Mouse (Mus musculus) spleen, adult 2 months (tissue): ENCODE measurements around the gene Efna3. TPM values are rescaled to one million over a fixed set of nuclear protein-coding genes. Genes with fewer than 3 reads are reported as not detected.

Experiments
- DNase-seq, 2 experiments: peaks; one replicate each; pipeline versions ENCODE4 v3.0.0 to v3.0.0-alpha.2; 2012 to 2021; ENCODE audit warnings: low spot score in 2 of 2, low read depth in 1 of 2
- H3K27ac ChIP-seq: fragments of 200-500 bp; 2 replicates; pipeline ENCODE4 v1.5.1; 2012; ENCODE audit warnings: low read length, inconsistent platforms; ENCODE audit not compliant: insufficient read depth
- H3K27me3 ChIP-seq: fragments of 200-500 bp; 2 replicates; pipeline ENCODE4 v1.6.1; 2012; ENCODE audit warnings: mild to moderate bottlenecking, moderate library complexity, low read length, inconsistent platforms; ENCODE audit not compliant: control insufficient read depth, insufficient read depth
- H3K36me3 ChIP-seq: fragments of 200-500 bp; 2 replicates; pipeline ENCODE4 v1.6.1; 2012; ENCODE audit warnings: mild to moderate bottlenecking, low read length, inconsistent platforms; ENCODE audit not compliant: control insufficient read depth, insufficient read depth
- H3K4me1 ChIP-seq: fragments of 200-500 bp; 2 replicates; pipeline ENCODE4 v1.6.1; 2011; ENCODE audit warnings: inconsistent platforms; ENCODE audit not compliant: control insufficient read depth, insufficient read depth, insufficient read length
- H3K4me3 ChIP-seq: fragments of 200-500 bp; 2 replicates; pipeline ENCODE4 v1.5.1; 2011; ENCODE audit warnings: mild to moderate bottlenecking, inconsistent platforms; ENCODE audit not compliant: insufficient read depth, insufficient read length; ENCODE audit errors: extremely low read depth
- CTCF ChIP-seq: fragments of 200-500 bp; IDR thresholded peaks from 2 replicates; pipeline ENCODE4 v1.5.1; 2011; ENCODE audit warnings: mild to moderate bottlenecking, inconsistent platforms; ENCODE audit not compliant: insufficient read depth, insufficient read length, insufficient replicate concordance; ENCODE audit errors: extremely low read depth
- POLR2A ChIP-seq: fragments of 200-500 bp; IDR thresholded peaks from 2 replicates; pipeline ENCODE4 v1.6.1; 2011; ENCODE audit warnings: low read depth, low read length, inconsistent platforms
- WGBS: fragments of 180-500 bp; shearing (Covaris S2); methylation state at CpG from one replicate; pipeline ENCODE4 v1.1.7; 2018; 5-methylcytosine and 5-hydroxymethylcytosine counted together
- polyA plus RNA-seq: library from polyadenylated mRNA; depleted of rRNA; stranded (reverse); fragments of >200 nt; gene quantifications from 2 replicates; pipeline ENCODE4 v1.2.3, GENCODE M21; 2012

Gene Efna3
- polyA plus RNA-seq, 1 experiment = not detected

- 15% methylated on average over 11 of the region's 11 CpGs for WGBS
- no peak overlapping the region for H3K4me3 ChIP-seq
Observed at GRCm38 (mm10) chr3:89340465-89340864, 17.7 kb upstream of the Efna3 start.

GRCm38 (mm10) chr3:89339416-89339815 is 16.7 kb upstream of the Efna3 start:
- Histone ChIP-seq H3K4me3 (no peak overlapping the region), H3K27me3 (peaks cover 5% of the 10 kb centered on the region; the same call in 1 of the 2 replicates), H3K4me1 (peaks cover 8% of the 10 kb centered on the region), H3K36me3 (no peaks in the 10 kb centered on the region), H3K27ac (no peak overlapping the region)
- TF ChIP-seq POLR2A = no peak
- TF ChIP-seq CTCF = peak; percentile 72; the same call in 1 of the 2 replicates
- 43% methylated on average over 8 of the region's 8 CpGs for WGBS
- peak in 1 of 2 experiments; percentile 46 for DNase-seq

More at GRCm38 (mm10) chr3:89340465-89340864, 17.7 kb upstream of the Efna3 start:
- peaks cover 5% of the 10 kb centered on the region; the same call in 1 of the 2 replicates for H3K27me3 ChIP-seq
- DNase-seq = peak; percentile 38 to 75
- peak; percentile 95 for TF ChIP-seq CTCF
- no peak for TF ChIP-seq POLR2A
- no peaks in the 10 kb centered on the region for H3K36me3 ChIP-seq
- no peak overlapping the region for H3K27ac ChIP-seq
- H3K4me1 ChIP-seq = peaks cover 8% of the 10 kb centered on the region

- 3% methylated on average over 44 of the region's 44 CpGs for WGBS
- peaks cover 5% of the 10 kb centered on the region; the same call in 1 of the 2 replicates for H3K27me3 ChIP-seq
Observed at GRCm38 (mm10) chr3:89337721-89338578, 15.2 kb upstream of the Efna3 start, which contains the start of gene Efna4. TSS of gene Efna4 (minus strand) at chr3:89338028.

GRCm38 (mm10) chr3:89337062-89337720 is 14.4 kb upstream of the Efna3 start:
- peaks cover 8% of the 10 kb centered on the region for H3K4me1 ChIP-seq
- peak overlapping the region; percentile 63; the same call in 1 of the 2 replicates for H3K4me3 ChIP-seq
- 2% methylated on average over 21 of the region's 21 CpGs for WGBS

More at GRCm38 (mm10) chr3:89337721-89338578, 15.2 kb upstream of the Efna3 start, which contains the start of gene Efna4:
- Histone ChIP-seq H3K4me3 (peak within 1 kb of the TSS; percentile 63), H3K4me1 (peaks cover 8% of the 10 kb centered on the region), H3K36me3 (no peaks in the 10 kb centered on the region), H3K27ac (no peak within 1 kb of the TSS)
- no peak for DNase-seq
- TF ChIP-seq CTCF = no peak
- no peak for TF ChIP-seq POLR2A

GRCm38 (mm10) chr3:89336529-89336928 is 13.8 kb upstream of the Efna3 start:
- no peak overlapping the region for H3K27ac ChIP-seq
- 67% methylated on average over 6 of the region's 6 CpGs for WGBS
- H3K4me1 ChIP-seq = peaks cover 8% of the 10 kb centered on the region
- no peak for DNase-seq
- H3K27me3 ChIP-seq = peaks cover 5% of the 10 kb centered on the region; the same call in 1 of the 2 replicates
- no peaks in the 10 kb centered on the region for H3K36me3 ChIP-seq
- TF ChIP-seq CTCF (no peak), POLR2A (no peak)
- H3K4me3 ChIP-seq = no peak overlapping the region

More at GRCm38 (mm10) chr3:89337062-89337720, 14.4 kb upstream of the Efna3 start:
- Histone ChIP-seq H3K27me3 (peaks cover 5% of the 10 kb centered on the region; the same call in 1 of the 2 replicates), H3K36me3 (no peaks in the 10 kb centered on the region), H3K27ac (no peak overlapping the region)
- no peak for DNase-seq
- TF ChIP-seq POLR2A (no peak), CTCF (no peak)

- Histone ChIP-seq H3K27me3 (peaks cover 5% of the 10 kb centered on the region; the same call in 1 of the 2 replicates), H3K4me1 (peaks cover 6% of the 10 kb centered on the region), H3K4me3 (no peak overlapping the region), H3K36me3 (no peaks in the 10 kb centered on the region), H3K27ac (no peak overlapping the region)
- WGBS = 92% methylated on average over 11 of the region's 11 CpGs
- TF ChIP-seq POLR2A = no peak
- no peak for TF ChIP-seq CTCF
- DNase-seq = no peak
Observed at GRCm38 (mm10) chr3:89333053-89333452, 10.3 kb upstream of the Efna3 start.
